10 mouse cellular contexts compared by ENCODE assay signal in the genomic region with DNA sequence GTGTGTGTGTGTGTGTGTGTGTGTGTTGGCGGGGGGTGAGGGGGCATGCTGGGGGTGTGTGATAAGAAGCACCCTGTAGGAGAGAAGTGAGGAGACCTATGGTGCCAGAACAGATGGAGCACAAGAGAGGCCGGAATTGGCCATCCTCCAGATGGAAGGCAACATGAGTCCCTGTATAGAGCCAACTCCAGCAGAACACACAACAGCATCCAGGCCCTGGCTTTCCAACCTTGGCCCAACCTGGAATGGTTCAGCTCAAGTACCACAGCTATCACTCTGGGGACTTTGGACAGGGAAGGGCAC. TPM values are rescaled to one million over a fixed set of nuclear protein-coding genes. Genes with fewer than 3 reads are reported as not detected.
DNase-seq lines count a peak whose midpoint lies in the region; ATAC-seq and TF ChIP-seq lines count a peak whose summit lies in the region.
"Had no signal": no experiment of that assay in that cellular context is flagged by ENCODE, and none has a peak within 500 bp of the region (broad histone marks: within the 10 kb centered on the region; RNA-seq: fewer than 3 reads in every experiment).

No protein-coding gene starts in this region.

- H3K4me2 ChIP-seq in intestine, postnatal 0 days (replicated peaks; ENCODE audit: low read depth), result no peak overlapping the region
- no peak overlapping the region for H3K4me2 ChIP-seq in intestine, embryonic 15.5 days (replicated peaks)
- no peak overlapping the region for H3K4me2 ChIP-seq in hindbrain, embryonic 14.5 days (replicated peaks)
- H3K4me2 ChIP-seq: liver, embryonic 13.5 days had no signal

- DNase-seq in ES-E14 (ENCODE audit: low read depth, low spot score), result no peak
- DNase-seq in cerebellum, adult 11-12 months, result peak; percentile 94
- no peak for DNase-seq in hindbrain, embryonic 14.5 days (ENCODE audit: low spot score)
- no peak for DNase-seq in thymus, postnatal 4 days
- DNase-seq in adrenal gland, adult (ENCODE audit: inconsistent age in 2 of 2, low spot score in 1 of 2), result no peak
- DNase-seq: liver, embryonic 13.5 days; thymus, postnatal 14 days had no signal

- H3K4me3 ChIP-seq in intestine, postnatal 0 days (ENCODE audit: low read depth, low read length), result no peak overlapping the region
- no peak overlapping the region for H3K4me3 ChIP-seq in intestine, embryonic 15.5 days (replicated peaks)
- no peak overlapping the region for H3K4me3 ChIP-seq in ES-E14 (ENCODE audit: insufficient read depth in 1 of 2, low read depth in 1 of 2, low read length in 2 of 2, poor library complexity in 1 of 2, severe bottlenecking in 1 of 2)
- H3K4me3 ChIP-seq in hindbrain, embryonic 14.5 days (replicated peaks; ENCODE audit: low read length), result no peak overlapping the region
- H3K4me3 ChIP-seq: liver, embryonic 13.5 days had no signal

- H3K36me3 ChIP-seq in intestine, postnatal 0 days (ENCODE audit: control insufficient read depth, insufficient read depth), result no peaks in the 10 kb centered on the region
- H3K36me3 ChIP-seq in intestine, embryonic 15.5 days, result no peaks in the 10 kb centered on the region
- no peaks in the 10 kb centered on the region for H3K36me3 ChIP-seq in ES-E14 (ENCODE audit: control insufficient read depth, insufficient read depth, low read length, poor library complexity, severe bottlenecking)
- H3K36me3 ChIP-seq in hindbrain, embryonic 14.5 days (replicated peaks; ENCODE audit: control insufficient read depth, insufficient read depth), result no peaks in the 10 kb centered on the region
- H3K36me3 ChIP-seq: liver, embryonic 13.5 days had no signal

- no peaks in the 10 kb centered on the region for H3K27me3 ChIP-seq in intestine, postnatal 0 days (replicated peaks; ENCODE audit: control insufficient read depth, insufficient read depth, low read length)
- no peaks in the 10 kb centered on the region for H3K27me3 ChIP-seq in intestine, embryonic 15.5 days (replicated peaks)
- no peaks in the 10 kb centered on the region for H3K27me3 ChIP-seq in hindbrain, embryonic 14.5 days (ENCODE audit: control insufficient read depth, insufficient read depth, low read length)
- H3K27me3 ChIP-seq: liver, embryonic 13.5 days had no signal

- in situ Hi-C loops in ES-E14 (cut with MboI; ENCODE audit: low sequenced_read_pairs in 2 of 2, unreplicated experiment in 2 of 2), result loop anchor here (5.0 to 25.0 kb wide), 5 partner anchors 222 to 1374 kb away; no protein-coding TSS in a partner anchor

- H3K9ac ChIP-seq in intestine, postnatal 0 days (ENCODE audit: low read depth, low read length), result no peak overlapping the region
- no peak overlapping the region for H3K9ac ChIP-seq in intestine, embryonic 15.5 days
- peak overlapping the region; percentile 30; the same call in 1 of the 2 replicates for H3K9ac ChIP-seq in ES-E14 (ENCODE audit: insufficient read depth, low read depth, low read length, poor library complexity, severe bottlenecking)
- no peak overlapping the region for H3K9ac ChIP-seq in hindbrain, embryonic 14.5 days
- H3K9ac ChIP-seq: liver, embryonic 13.5 days had no signal

- no peak overlapping the region for H3K27ac ChIP-seq in intestine, postnatal 0 days (ENCODE audit: low read depth, low read length)
- no peak overlapping the region for H3K27ac ChIP-seq in intestine, embryonic 15.5 days
- H3K27ac ChIP-seq in ES-E14 (ENCODE audit: insufficient read depth, low read depth, low read length, poor library complexity, severe bottlenecking), result peak overlapping the region; percentile 32; the same call in 1 of the 2 replicates
- H3K27ac ChIP-seq in hindbrain, embryonic 14.5 days, result no peak overlapping the region
- H3K27ac ChIP-seq: liver, embryonic 13.5 days had no signal

- H3K9me3 ChIP-seq in intestine, postnatal 0 days (ENCODE audit: control insufficient read depth), result no peaks in the 10 kb centered on the region
- H3K9me3 ChIP-seq in intestine, embryonic 15.5 days, result no peaks in the 10 kb centered on the region
- no peaks in the 10 kb centered on the region for H3K9me3 ChIP-seq in ES-E14 (ENCODE audit: control insufficient read depth, insufficient read depth, low read depth, low read length)
- no peaks in the 10 kb centered on the region for H3K9me3 ChIP-seq in hindbrain, embryonic 14.5 days (ENCODE audit: control insufficient read depth, low read length)
- H3K9me3 ChIP-seq: liver, embryonic 13.5 days had no signal

- ATAC-seq in intestine, postnatal 0 days, result 0 out of 2 replicates have a peak, but pooled peaks have one; percentile 28
- ATAC-seq in intestine, embryonic 15.5 days, result no peak
- 0 out of 2 replicates have a peak, but pooled peaks have one; percentile 32 for ATAC-seq in hindbrain, embryonic 14.5 days (ENCODE audit: low FRiP score)
- ATAC-seq: Patski had no signal

- WGBS in intestine, postnatal 0 days, result 91% methylated on average over 2 of the region's 2 CpGs
- 89% methylated on average over 2 of the region's 2 CpGs for WGBS in intestine, embryonic 15.5 days
- 89% methylated on average over 2 of the region's 2 CpGs for WGBS in hindbrain, embryonic 14.5 days

- no peak for TF ChIP-seq CTCF in intestine, postnatal 0 days (IDR thresholded peaks at IDR 0.05; ENCODE audit: low read depth)

- H3K4me1 ChIP-seq in intestine, postnatal 0 days (replicated peaks; ENCODE audit: control insufficient read depth, insufficient read depth, low read length), result no peaks in the 10 kb centered on the region
- no peaks in the 10 kb centered on the region for H3K4me1 ChIP-seq in intestine, embryonic 15.5 days (replicated peaks)
- peaks cover 2 to 7% of the 10 kb centered on the region in 2 experiments; a peak in 2 of 4 replicates for H3K4me1 ChIP-seq in ES-E14 (ENCODE audit: control insufficient read depth in 2 of 2, insufficient read depth in 2 of 2, low read length in 2 of 2, poor library complexity in 1 of 2)
- H3K4me1 ChIP-seq in hindbrain, embryonic 14.5 days (replicated peaks; ENCODE audit: control insufficient read depth, insufficient read depth, low read length), result no peaks in the 10 kb centered on the region
- H3K4me1 ChIP-seq: liver, embryonic 13.5 days had no signal

TF ChIP-seq in ES-E14, 5 proteins besides CTCF, POLR2A, EP300 and RAD21:
- no peak for TF ChIP-seq CHD2 (IDR thresholded peaks at IDR 0.05; ENCODE audit: low read depth, low read length)
- TF ChIP-seq MAFK (IDR thresholded peaks at IDR 0.05; ENCODE audit: insufficient read depth, low read depth, low read length), result no peak
- no peak for TF ChIP-seq ZC3H11A (IDR thresholded peaks at IDR 0.05; ENCODE audit: borderline replicate concordance, low read depth, low read length)
- no peak for TF ChIP-seq HCFC1 (IDR thresholded peaks at IDR 0.05; ENCODE audit: borderline replicate concordance, insufficient read depth, low read length)
- no peak for TF ChIP-seq ZNF384 (IDR thresholded peaks at IDR 0.05; ENCODE audit: low read depth, low read length)

RNA-seq across cellular contexts. Expression of a gene that starts 41.7 kb away (rescaled TPM):
- polyA plus RNA-seq in intestine, postnatal 0 days (2015; fragmentation: Nextera tagmentation; extraction: Ambion mirVana), result 14.6 and 14.9 TPM in 2 replicates
- 16.7 and 18.4 TPM in 2 replicates for polyA plus RNA-seq in intestine, embryonic 15.5 days (2015; fragmentation: Nextera tagmentation; extraction: Ambion mirVana)
- total RNA-seq in ES-E14 (2012; rRNA removed), result 12.1 and 15.3 TPM in 2 replicates
- 97.4 and 119 TPM in 2 replicates for polyA plus RNA-seq in hindbrain, embryonic 14.5 days (2014; fragmentation: Nextera tagmentation; extraction: Ambion mirVana)
